Mouse (Mus musculus) spleen, adult 18-20 months (tissue): ENCODE measurements around the gene Ldb1.
A peak's percentile ranks its signal among the peaks of the same experiment; 100 is the strongest.

ENCODE experiments used
- DNase-seq, 2 experiments: peaks; one replicate each; pipeline ENCODE4 v3.0.0; 2022; ENCODE audit warnings: mixed read lengths in 2 of 2

Gene Ldb1

DNA sequence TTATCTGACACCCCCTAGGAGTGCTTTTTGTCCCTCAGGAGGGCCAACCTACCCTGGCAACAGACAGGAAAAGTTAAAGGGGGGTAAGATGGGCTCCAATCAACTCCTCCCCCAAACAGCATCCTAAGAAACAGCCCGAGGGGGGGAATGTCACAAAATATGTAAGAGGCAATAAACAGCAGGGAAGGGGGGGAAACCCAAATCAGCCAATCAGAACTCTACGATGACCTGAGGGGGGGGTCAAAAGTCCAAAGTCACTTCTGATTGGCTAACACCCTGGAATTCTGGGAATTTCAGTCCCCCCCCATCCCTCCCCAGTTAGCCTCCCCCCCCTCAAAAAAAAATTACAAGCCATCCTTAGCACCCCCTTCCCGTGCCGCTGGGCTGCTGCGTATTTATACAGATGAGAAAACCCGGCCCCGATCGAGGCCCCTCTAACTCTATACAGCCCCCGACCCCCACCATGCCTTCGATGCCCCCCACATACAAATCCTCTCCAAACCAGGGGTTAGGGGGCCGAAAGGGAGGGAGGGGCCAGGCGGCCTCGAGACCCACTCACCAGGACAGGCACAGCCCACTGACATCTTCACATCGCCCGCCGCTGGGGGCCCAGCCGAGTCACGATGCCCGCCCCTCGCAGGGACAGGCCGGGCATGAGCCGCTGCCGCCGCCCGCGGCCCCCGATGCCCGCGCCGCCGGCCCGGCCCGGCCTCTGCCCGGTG, 582 bp downstream of the Ldb1 start, which contains the start of gene Pprc1:
Gene Pprc1, plus strand, starts transcription at position 616 of the 722 bp plus-strand sequence.
- DNase-seq: no peak

DNA sequence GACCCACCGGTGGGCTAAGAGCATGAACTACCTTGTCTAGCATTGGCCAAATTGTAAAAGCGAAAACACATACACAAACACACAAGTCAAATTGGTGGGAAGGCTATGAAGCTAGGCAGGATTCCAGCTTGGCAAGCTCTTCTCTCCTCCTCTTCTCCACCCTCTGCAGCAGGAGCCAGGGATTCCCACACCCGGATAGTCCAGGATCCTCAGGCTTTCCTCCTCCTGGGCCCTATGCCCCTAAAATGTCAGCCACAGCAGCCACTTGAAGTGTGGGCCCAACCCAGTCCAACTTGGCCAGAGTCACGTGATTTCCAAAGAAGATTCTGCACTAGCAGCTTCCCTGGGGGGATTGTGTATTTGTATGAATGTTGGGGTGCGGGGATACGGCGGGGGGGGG, 1.6 kb downstream of the Ldb1 start:
- DNase-seq: no peak

- no peak for DNase-seq
Measured at GRCm38 (mm10) chr19:46042476-46043011, 2.5 kb downstream of the Ldb1 start.

GRCm38 (mm10) chr19:46041933-46042475, 3.0 kb downstream of the Ldb1 start:
- peak in 1 of 2 experiments; percentile 52 for DNase-seq

DNA sequence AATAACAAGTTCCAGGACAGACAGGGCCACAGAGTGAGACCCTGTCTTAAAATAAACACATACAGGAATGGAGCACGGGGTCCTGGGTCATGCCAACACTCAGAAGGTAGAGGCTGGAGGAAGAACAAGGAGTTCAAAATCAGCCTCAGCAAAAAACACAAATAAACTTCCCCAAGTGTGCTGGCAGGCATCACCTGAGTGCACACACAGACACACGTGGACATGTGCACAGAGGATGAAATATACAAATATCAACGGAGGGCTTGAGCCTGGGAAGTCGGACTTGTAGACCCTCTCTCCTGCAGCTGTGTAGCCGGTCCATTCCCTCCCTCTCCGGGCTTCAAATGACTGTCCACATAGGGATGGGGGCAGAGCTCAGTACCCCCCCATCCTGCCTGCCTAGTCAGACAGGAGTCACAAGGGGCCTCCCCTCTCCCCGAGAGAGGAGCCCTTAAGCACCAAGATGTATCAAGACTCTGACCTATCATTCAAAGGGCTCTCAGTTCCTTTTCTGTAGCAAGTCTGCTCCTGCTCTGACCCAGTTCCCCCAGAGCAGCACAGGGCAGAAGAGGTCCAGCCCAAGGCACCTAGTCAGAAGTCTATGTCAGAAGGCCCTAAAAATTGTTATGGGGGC, 3.6 kb downstream of the Ldb1 start:
- peak in 1 of 2 experiments; percentile 30 for DNase-seq

- DNase-seq: peak in 1 of 2 experiments; percentile 30
Measured at GRCm38 (mm10) chr19:46040149-46040902, 4.7 kb downstream of the Ldb1 start.

GRCm38 (mm10) chr19:46039478-46039877, 5.5 kb downstream of the Ldb1 start:
- peak; percentile 86 to 88 for DNase-seq

DNA sequence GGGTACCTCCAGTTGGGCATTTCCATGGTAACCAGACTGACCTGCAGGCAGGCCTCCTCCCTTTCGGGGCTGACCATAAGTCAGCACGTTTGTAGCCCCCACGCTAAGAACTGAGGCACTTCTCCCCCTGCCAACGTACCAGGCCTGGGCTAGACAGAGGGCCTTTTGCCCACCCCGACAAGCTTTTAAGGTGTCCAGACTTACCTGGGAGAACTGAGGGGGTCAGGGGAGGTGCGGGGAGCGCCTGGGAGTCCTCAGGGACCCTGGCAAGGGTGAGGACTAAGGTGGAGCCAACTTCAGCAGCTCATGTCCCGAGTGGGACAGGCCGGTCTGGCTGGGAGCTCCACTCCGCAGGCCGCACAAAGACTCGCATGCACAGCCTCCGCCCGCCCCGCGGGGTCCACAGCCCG, 6.2 kb downstream of the Ldb1 start:
- peak in 1 of 2 experiments; percentile 23 for DNase-seq

DNA sequence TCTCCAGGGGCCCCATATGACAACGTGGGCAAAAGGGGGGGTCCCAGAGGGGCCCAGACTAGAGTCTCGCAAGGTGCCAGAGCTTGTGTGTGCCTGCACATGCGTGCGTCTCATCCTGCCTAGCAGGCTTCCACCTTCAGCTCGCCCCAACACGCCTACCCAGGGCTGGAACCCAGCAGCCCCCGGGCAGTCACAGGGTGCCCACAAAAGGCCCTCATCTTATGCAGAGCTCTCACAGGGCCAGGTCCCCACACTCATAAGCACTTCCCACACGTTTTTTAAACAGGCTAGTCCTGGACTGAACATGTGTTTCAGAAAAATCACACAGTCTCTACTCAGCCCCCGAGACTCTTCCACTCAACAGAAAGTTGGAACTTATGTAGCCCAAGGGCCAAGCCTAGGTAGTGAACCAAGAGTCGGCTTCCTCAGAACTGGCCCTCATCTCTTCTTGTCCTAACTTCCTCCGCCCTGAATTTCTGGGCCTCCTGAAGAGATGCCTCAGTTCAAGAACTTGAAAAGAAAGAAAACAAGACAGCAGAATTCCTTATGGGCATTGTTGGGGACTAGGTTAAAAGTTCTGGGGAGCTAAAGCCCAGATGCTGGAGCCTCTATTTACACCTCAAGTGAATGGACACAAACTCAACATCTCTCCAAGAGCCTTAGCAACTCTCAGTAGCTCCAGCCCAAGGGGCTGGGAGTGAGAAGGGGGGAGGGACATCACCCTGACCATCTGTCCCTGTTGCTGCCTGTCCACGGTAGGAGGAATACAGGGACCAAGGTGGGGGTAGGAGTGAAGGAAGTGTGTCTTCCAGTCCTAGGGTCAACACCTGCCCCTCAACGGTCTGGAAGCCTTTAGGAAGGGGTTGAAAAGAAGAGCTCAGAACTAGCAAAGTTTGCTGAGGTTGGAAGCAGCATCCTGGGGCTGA, 6.8 kb downstream of the Ldb1 start:
- DNase-seq: peak in 1 of 2 experiments; percentile 23

- peak in 1 of 2 experiments; percentile 39 for DNase-seq
Measured at GRCm38 (mm10) chr19:46037243-46037924, 7.6 kb downstream of the Ldb1 start.

GRCm38 (mm10) chr19:46036477-46037242, 8.4 kb downstream of the Ldb1 start:
- DNase-seq: no peak

DNA sequence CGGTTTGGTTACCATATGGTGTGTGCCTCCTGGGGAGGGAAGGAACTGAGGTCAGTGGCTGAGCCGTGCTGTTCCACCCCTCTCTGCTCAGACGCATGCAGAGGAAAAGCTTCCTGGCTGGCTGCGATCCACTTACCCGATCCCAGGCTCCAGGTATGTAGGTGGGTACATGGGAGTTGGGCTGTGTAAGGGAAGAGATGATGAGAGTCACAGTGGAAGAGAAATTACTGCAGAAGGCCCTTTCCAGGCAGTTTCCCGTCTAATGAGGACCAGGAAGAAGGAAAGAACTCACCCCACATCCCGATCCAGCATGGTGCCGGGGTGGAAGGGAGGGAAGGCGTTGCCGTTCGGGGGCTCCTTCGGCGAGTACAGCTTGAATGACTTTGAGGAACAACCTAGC, 9.0 kb downstream of the Ldb1 start:
- no peak for DNase-seq

- no peak for DNase-seq
Measured at GRCm38 (mm10) chr19:46033911-46034310, 11.1 kb downstream of the Ldb1 start.

DNA sequence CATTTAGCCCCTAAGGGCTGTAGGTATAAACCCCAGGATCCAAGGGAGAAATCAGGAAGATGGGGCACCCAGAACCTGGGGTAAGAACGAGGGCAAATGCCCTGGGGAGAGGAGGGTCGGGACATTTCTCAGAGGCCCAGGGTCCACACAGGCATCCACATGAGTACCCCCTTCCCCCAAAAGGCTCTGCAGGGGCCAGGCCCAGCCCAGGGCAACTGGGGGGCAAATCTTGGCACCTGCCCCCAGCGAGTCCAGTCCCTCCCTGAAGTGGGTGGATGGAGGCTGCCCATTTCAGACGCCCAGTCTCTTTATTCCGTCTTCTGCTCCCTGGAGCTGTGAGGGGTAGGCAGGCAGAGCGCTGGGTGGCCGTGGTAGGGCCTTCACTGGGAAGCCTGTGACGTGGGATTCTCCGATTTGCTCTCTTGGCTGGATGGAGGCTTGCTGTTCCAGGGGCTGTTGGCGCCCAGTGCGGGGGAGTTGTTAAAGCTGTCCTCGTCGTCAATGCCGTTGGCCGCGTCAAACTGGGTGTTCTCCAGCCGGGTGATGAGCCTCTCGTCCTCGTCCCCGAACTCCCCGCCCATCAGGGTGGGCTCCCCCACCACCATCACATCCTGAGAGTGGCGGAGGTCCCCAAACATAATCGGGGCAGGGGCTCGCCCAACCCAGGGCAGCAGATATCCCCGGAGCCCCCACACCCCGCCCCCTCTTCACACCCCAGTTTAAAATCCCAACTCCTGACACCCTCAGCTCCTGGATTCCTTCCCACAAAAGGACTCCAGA, 12.1 kb downstream of the Ldb1 start:
- no peak for DNase-seq

GRCm38 (mm10) chr19:46031689-46032432, 13.2 kb downstream of the Ldb1 start:
- DNase-seq: no peak

DNA sequence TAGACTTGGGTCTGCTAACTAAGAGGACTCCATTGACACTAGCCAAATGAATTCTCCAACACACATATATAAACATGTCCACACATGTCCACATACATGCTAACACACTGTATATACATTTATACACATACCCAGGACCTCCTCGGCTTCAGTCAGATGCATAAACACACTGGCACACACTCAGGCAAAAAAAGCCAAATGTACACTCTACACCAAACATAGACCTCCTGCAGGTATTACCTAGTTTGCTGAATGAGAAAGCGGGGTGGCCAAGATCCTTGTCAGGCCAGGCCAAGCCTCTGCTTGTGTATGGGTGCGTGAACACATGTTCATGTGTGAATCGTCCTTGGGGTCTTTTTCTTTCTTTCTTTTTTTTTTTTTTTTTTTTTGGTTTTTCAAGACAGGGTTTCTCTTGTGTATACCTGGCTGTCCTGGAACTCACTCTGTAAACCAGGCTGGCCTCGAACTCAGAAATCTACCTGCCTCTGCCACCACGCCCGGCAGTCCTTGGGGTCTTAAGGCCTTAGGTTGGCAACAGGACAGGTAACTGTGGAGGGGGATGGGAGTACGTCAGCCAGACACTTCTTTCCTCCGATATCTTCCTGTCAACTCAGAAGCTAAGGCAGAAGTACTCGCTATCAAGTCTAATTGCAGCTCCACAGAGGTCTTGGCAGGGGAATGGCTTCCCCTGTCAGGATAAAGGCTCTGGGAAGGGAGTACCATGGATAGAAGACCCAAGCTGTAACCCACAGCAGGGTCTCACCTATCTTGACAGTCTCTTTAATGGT, 14.6 kb downstream of the Ldb1 start:
- no peak for DNase-seq

DNA sequence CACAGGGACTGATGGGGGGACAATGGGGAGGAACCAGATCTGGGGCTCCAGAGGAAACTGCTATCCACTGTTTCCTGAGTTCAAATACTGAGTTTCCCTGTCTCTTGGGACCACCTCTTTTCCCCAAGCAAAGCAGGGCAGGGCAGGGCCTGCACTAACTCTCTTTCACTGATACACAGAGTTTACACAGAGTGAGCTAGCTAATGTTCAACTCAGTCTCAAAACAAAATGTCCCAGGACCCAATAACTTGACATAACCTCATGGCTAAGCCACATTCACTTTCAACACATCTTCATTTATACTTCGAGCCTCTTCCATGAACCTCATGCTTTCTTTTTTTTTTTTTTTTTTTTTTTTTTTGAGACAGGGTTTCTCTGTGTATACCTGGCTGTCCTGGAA, 15.4 kb downstream of the Ldb1 start:
- DNase-seq: no peak

GRCm38 (mm10) chr19:46028747-46029320, 16.2 kb downstream of the Ldb1 start:
- DNase-seq: no peak
